Mouse (Mus musculus) embryonic stem cell, embryonic (primary cell): ENCODE data around the gene Coro2a.

ENCODE experiments used
- CTCF ChIA-PET, 4 experiments: fragments of 300-600 bp in 2 of 4; fragments of 350-600 bp in 2 of 4; sonication (Branson Sonifier 250); formaldehyde crosslinking; loops; one replicate each; lab custom pipeline; 2022; ENCODE audit warnings: inconsistent platforms in 2 of 4; lab: Charles Lee
- POLR2A ChIA-PET, 4 experiments: fragments of 300-600 bp in 2 of 4; fragments of 350-600 bp in 2 of 4; sonication (Branson Sonifier 250); formaldehyde crosslinking; loops; one replicate each; lab custom pipeline; 2022; ENCODE audit warnings: antibody characterized with exemption in 4 of 4, inconsistent platforms in 1 of 4; lab: Charles Lee

Coro2a gene

GRCm38 (mm10) chr4:46533934-46534720, 67.9 kb downstream of the Coro2a start:
- ChIA-PET CTCF (interaction anchor here (0.5 to 2.9 kb wide), 12 partner anchors 10 to 1087 kb away, joined by 3 to 9 read pairs (median 4); partner anchors contain the start of gene Coro2a (in 1 of the 4)), POLR2A (interaction anchor here in 3 of 4 experiments (0.6 to 2.0 kb wide), 5 partner anchors 9 to 37 kb away, joined by 3 to 6 read pairs (median 4); no protein-coding TSS in a partner anchor)

GRCm38 (mm10) chr4:46532926-46533325, 69.1 kb downstream of the Coro2a start:
- ChIA-PET POLR2A (interaction anchor here in 1 of 4 experiments (0.9 kb wide), 1 partner anchor 27 kb away, joined by 3 read pairs; no protein-coding TSS in a partner anchor), CTCF (interaction anchor here in 1 of 4 experiments (1.1 to 1.5 kb wide), 2 partner anchors 69 to 79 kb away, joined by 3 to 4 read pairs; partner anchors contain the start of gene Coro2a)

DNA sequence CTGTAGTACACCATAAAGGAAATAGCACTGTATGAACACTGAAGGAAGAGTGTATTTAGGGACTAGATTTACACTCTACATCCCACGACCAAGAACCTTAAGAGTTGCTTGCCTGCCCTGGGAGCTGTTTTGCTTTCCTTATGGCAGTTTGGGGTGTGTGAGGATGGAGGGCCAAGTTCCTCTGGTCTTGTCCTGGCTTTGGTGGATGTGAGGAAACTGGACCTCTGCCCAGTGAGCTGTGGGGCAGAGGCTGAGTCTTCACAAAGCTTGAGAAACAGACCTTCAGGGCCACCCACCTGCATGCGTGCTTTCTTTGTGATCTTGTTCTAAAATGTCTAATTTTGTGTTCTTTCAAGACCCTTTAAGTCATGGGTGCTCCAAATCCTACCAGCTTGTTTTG, 69.5 kb downstream of the Coro2a start:
- CTCF ChIA-PET = no interaction called here

DNA sequence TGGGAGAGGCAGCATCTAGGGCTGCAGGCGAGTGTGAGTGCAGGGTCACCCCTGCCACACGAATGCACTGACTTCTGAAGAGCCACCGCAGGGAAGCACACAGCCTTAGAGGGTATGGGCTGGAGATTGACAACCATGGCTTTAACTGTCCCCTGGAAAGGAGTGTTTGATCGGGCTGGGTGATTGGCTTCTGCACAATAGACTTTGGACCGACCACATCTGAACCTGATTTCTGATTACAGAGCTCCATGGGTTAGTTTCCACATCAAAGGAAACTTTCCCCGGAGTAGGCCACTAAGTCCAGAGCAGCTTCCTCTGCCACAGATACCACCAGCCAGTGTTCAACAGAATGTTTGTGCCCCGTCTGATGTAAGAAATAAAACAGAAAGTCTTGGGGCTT, 72.3 kb downstream of the Coro2a start:
- CTCF ChIA-PET = interaction anchor here in 1 of 4 experiments (1.5 kb wide), 1 partner anchor 15 kb away, joined by 4 read pairs; no protein-coding TSS in a partner anchor
- POLR2A ChIA-PET = no interaction called here

More for the DNA sequence above, 69.5 kb downstream of the Coro2a start:
- POLR2A ChIA-PET = no interaction called here

DNA sequence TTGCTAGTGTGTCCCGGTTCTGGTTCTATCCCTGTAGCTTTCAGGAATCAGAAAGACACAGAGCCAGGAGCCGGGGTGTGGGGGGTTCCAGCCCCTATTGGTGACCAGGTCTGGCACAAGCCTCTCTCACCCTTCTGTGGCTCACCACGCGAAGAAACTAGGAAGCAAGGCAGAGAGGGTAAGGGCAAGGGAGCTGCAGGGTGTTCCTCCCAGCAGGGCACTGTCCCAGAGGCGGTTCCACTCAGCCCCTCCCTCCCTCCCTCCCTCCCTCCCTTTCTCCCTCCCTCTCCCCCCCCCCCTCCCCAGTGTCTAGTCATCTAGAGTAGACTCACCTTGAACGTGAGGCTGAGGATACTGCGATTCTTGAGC, 74.5 kb downstream of the Coro2a start:
- ChIA-PET CTCF (interaction anchor here in 2 of 4 experiments (0.6 to 1.2 kb wide), 6 partner anchors 10 to 449 kb away, joined by 3 to 5 read pairs (median 3); no protein-coding TSS in a partner anchor), POLR2A (interaction anchor here in 2 of 4 experiments (0.6 to 1.1 kb wide), 2 partner anchors 8 to 29 kb away, joined by 3 read pairs; partner anchors contain the start of gene Trim14 (in 1 of the 2))

- ChIA-PET POLR2A (interaction anchor here in 1 of 4 experiments (1.1 kb wide), 1 partner anchor 29 kb away, joined by 3 read pairs; no protein-coding TSS in a partner anchor), CTCF (interaction anchor here in 2 of 4 experiments (0.7 to 1.3 kb wide), 6 partner anchors 9 to 136 kb away, joined by 3 to 5 read pairs (median 3); partner anchors contain the start of gene Trim14 (in 1 of the 2))
Observed at GRCm38 (mm10) chr4:46526798-46527557, 75.0 kb downstream of the Coro2a start.

DNA sequence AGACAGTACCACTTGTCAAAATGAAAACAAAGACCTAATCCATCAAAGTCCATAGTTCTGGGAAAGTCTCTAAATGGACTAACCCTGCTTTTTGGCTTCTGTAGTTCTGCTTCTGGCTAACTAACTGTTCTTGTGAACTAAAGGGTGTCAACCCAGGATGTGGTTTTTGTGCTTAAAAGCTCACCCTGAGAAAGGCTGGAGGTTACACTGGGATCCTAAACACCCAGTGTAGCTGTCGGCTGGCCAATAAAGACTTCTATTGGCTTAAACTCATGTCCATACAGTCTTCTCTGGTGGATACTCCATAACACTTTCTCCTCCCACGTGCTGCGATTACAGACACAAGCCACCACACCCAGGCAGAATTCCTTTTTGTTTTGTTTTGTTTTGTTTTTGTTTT, 75.8 kb downstream of the Coro2a start:
- POLR2A ChIA-PET = no interaction called here
- CTCF ChIA-PET = interaction anchor here in 1 of 4 experiments (1.3 kb wide), 1 partner anchor 10 kb away, joined by 3 read pairs; the partner anchor contains the start of gene Trim14

DNA sequence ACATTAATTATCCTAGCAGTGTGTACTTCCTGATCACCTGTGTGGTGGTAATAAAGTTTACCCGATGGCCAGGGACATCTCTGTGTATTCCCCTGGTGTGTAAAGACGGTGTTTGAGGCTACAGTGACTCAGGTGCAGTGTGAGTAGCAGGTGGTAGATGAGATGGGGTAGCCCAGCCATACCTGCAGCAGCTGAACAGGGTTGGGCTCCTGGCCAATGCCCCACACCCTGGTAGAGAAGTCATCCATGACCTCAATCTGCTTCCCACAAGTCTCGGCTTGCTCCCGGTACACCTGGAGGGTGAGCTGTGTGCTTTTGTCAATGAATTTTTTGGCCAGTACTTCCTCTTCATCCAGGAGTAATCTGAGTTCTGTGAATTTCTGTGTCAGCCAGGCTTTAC, 78.7 kb downstream of the Coro2a start:
- POLR2A ChIA-PET = interaction anchor here in 1 of 4 experiments (1.3 kb wide), 1 partner anchor 15 kb away, joined by 3 read pairs; no protein-coding TSS in a partner anchor
- CTCF ChIA-PET = interaction anchor here in 2 of 4 experiments (0.5 to 5.3 kb wide), 2 partner anchors 16 to 914 kb away, joined by 5 to 21 read pairs; no protein-coding TSS in a partner anchor

DNA sequence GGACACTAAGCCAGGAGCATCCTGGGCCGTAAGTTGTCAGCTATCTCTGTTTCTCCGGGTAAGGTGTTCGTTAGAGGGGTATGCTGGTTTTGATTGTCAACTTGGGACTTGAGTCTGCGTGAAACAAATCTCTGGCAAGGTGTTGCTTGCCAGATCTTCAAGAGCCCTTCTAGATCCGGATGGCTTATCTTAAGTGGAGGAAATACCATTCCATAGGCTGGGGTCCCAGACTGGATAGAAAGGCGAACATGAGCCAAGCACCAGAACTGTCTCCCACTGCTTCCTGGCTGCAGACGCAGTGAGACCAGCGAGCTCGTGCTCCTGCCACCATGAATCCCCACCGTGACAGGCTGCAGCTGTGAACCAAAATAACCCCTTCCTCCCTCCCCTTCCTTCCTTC, 80.5 kb downstream of the Coro2a start:
- ChIA-PET POLR2A (interaction anchor here in 1 of 4 experiments (0.7 kb wide), 1 partner anchor 13 kb away, joined by 4 read pairs; no protein-coding TSS in a partner anchor), CTCF (interaction anchor here in 3 of 4 experiments (1.0 to 5.3 kb wide), 3 partner anchors 14 to 23 kb away, joined by 3 to 21 read pairs (median 5); no protein-coding TSS in a partner anchor)

DNA sequence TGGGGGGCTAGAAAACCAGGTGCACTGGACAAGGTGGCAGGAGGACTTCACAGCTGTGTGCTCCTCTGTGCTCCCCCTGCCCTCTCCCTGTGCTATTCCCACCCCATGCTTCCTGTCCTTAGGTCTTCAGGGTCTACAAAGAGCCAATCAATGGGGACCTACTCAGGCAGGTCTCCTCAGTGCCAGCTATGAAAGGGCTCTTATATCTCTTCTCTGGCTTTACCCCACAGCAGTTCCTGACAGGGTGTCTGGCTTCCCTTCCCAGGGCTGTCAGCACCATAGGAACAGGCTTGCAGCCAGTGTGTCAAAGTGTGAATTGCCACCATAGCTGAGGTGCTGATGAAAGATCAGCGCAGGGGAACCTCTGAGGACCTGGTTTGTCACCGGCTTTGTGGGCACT, 81.5 kb downstream of the Coro2a start:
- ChIA-PET POLR2A (interaction anchor here in 1 of 4 experiments (0.7 to 1.6 kb wide), 2 partner anchors 77 to 545 kb away, joined by 3 to 4 read pairs; no protein-coding TSS in a partner anchor), CTCF (interaction anchor here in 3 of 4 experiments (1.0 to 5.3 kb wide), 4 partner anchors 13 to 23 kb away, joined by 3 to 21 read pairs (median 4); no protein-coding TSS in a partner anchor)

GRCm38 (mm10) chr4:46507736-46508460, 94.1 kb downstream of the Coro2a start:
- ChIA-PET POLR2A (interaction anchor here in 3 of 4 experiments (0.6 to 2.0 kb wide), 18 partner anchors 9 to 322 kb away, joined by 3 to 8 read pairs (median 4); partner anchors contain the start of genes Anp32b (in 2 of the 3), Nans (in 2 of the 3), Trim14 (in 1 of the 3) and Trmo (in 1 of the 3)), CTCF (interaction anchor here (0.5 to 2.6 kb wide), 42 partner anchors 9 to 929 kb away, joined by 3 to 28 read pairs (median 5); partner anchors contain the start of genes Coro2a (in 2 of the 4), Nans (in 1 of the 4) and Trim14 (in 1 of the 4))

- ChIA-PET CTCF (interaction anchor here (0.6 to 2.6 kb wide), 31 partner anchors 8 to 930 kb away, joined by 3 to 28 read pairs (median 5); partner anchors contain the start of genes Coro2a (in 1 of the 4) and Nans (in 1 of the 4)), POLR2A (interaction anchor here in 3 of 4 experiments (0.6 to 2.0 kb wide), 20 partner anchors 8 to 160 kb away, joined by 3 to 8 read pairs (median 4); partner anchors contain the start of genes Anp32b (in 2 of the 3), Nans (in 2 of the 3), Trim14 (in 1 of the 3) and Trmo (in 1 of the 3))
Observed at GRCm38 (mm10) chr4:46506801-46507610, 95.0 kb downstream of the Coro2a start.

GRCm38 (mm10) chr4:46505361-46506057, 96.5 kb downstream of the Coro2a start:
- POLR2A ChIA-PET = interaction anchor here in 3 of 4 experiments (0.6 to 2.0 kb wide), 11 partner anchors 16 to 364 kb away, joined by 3 to 8 read pairs (median 3); partner anchors contain the start of genes Nans (in 1 of the 3) and Trmo (in 1 of the 3)

DNA sequence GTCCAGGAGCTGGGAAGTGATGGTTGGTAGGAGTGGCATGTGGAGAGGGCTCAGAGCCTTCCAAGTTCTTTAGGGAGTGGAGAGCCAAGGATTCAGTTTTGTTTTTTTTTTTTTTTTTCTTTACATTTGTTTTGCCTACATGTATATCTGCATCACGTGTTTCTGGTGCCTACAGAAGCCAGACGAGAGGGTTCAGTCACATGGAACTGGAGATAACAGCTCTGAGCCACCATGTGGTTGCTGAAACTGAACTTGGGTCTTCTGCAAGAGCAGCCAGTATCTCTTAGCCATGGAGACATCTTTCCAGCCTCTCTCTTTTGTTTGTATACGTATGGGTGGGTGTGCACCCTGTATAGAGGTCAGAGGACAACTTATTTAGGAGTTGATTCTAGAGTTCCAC, 98.1 kb downstream of the Coro2a start:
- POLR2A ChIA-PET = interaction anchor here in 2 of 4 experiments (0.7 to 1.6 kb wide), 3 partner anchors 14 to 96 kb away, joined by 5 to 6 read pairs (median 5); partner anchors contain the start of gene Nans (in 1 of the 2)
- CTCF ChIA-PET = interaction anchor here in 1 of 4 experiments (0.7 to 1.1 kb wide), 2 partner anchors 9 to 126 kb away, joined by 3 read pairs; no protein-coding TSS in a partner anchor

More at GRCm38 (mm10) chr4:46505361-46506057, 96.5 kb downstream of the Coro2a start:
- CTCF ChIA-PET = interaction anchor here in 2 of 4 experiments (0.6 to 1.4 kb wide), 3 partner anchors 11 to 40 kb away, joined by 3 read pairs; no protein-coding TSS in a partner anchor
